Mouse (Mus musculus): ENCODE measurements at regions not wholly inside any gene's neighbourhood (a gene's known extent, or its start where the extent isn't known, plus 50 kb on each side); places are given as distances from the start of the nearest gene placed in this dataset.

DNA sequence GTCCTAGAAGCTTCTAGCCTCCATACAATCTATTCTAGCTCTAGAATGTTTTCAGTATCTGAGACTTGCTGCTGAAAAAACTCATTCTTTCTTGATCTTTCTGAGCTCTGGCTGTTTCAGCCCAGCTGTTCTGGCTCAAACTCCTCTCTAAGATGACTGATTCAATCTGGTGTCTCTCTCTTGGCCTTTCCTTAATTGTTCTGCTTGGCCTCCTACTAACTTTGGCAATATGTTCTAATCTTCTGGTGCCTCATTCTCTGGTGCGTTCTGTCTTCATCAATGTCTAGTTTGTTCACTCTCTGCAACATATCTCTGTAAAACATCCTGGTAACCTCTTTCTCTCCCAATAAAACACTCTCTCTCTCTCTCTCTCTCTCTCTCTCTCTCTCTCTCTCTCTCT, 302.6 kb upstream of the Kdm8 start:
- no peak for TF ChIP-seq POLR2A (IDR thresholded peaks at IDR 0.05; ENCODE audit: low read depth, low read length)
- no peak for TF ChIP-seq CTCF (IDR thresholded peaks at IDR 0.05; ENCODE audit: borderline replicate concordance, insufficient read depth, low read length)
